Mouse (Mus musculus): Measurements from ENCODE around the gene Tmem40. TPM values are rescaled to one million over a fixed set of nuclear protein-coding genes. Genes with fewer than 3 reads are reported as not detected.

The Tmem40 gene
- total and polyA plus RNA-seq, 3 experiments, result 13.8 to 16.4 TPM; not detected in 1

- no peak overlapping the region for H3K4me3 ChIP-seq (ENCODE audit: control insufficient read depth in 1 of 2, insufficient read depth in 1 of 2, low read depth in 2 of 2, low read length in 2 of 2)
- peaks cover 0 to 23% of the 10 kb centered on the region in 2 experiments; a peak in 2 of 4 replicates for H3K36me3 ChIP-seq (ENCODE audit: control insufficient read depth in 1 of 2, insufficient read depth in 2 of 2, low read length in 2 of 2)
- no peaks in the 10 kb centered on the region for H3K27me3 ChIP-seq (ENCODE audit: control insufficient read depth in 1 of 2, insufficient read depth in 2 of 2, low read length in 2 of 2)
- no peaks in the 10 kb centered on the region for H3K9me3 ChIP-seq (replicated peaks; ENCODE audit: insufficient read depth, low read length)
- peaks cover 14 to 25% of the 10 kb centered on the region in 2 experiments for H3K4me1 ChIP-seq (ENCODE audit: control insufficient read depth in 1 of 2, insufficient read depth in 2 of 2, low read length in 2 of 2)
- TF ChIP-seq SMC3 (IDR thresholded peaks at IDR 0.05; ENCODE audit: low read depth, low read length) (peak; percentile 31), CTCF (IDR thresholded peaks at IDR 0.05 in 2 of 3, conservative IDR thresholded peaks at IDR 0.05 in 1 of 3; ENCODE audit: control insufficient read depth in 1 of 3, insufficient read depth in 1 of 3, low read depth in 2 of 3, low read length in 3 of 3, poor library complexity in 1 of 3, severe bottlenecking in 1 of 3) (peak; percentile 23 to 37 (median 28); a peak in 5 of 6 replicates), NRF1 (IDR thresholded peaks at IDR 0.05; ENCODE audit: insufficient read depth, low read depth, low read length, poor library complexity, severe bottlenecking) (no peak), BHLHE40 (IDR thresholded peaks at IDR 0.05; ENCODE audit: borderline replicate concordance, low read depth, low read length) (no peak), EP300 (IDR thresholded peaks at IDR 0.05; ENCODE audit: low read depth in 1 of 2, low read length in 2 of 2) (no peak)
- DNase-seq (ENCODE audit: low read depth, low spot score), result no peak
- H3K9ac ChIP-seq (ENCODE audit: control insufficient read depth, low read depth, low read length, poor library complexity, severe bottlenecking), result no peak overlapping the region
- H3K79me2 ChIP-seq (ENCODE audit: control insufficient read depth, insufficient read depth, low read length, poor library complexity), result 0 out of 2 replicates have a peak, but pooled peaks cover 2% of the 10 kb centered on the region
- H3K27ac ChIP-seq (ENCODE audit: control insufficient read depth, low read depth, low read length), result no peak overlapping the region
Measured at GRCm38 (mm10) chr6:115772201-115772600, 10.0 kb upstream of the Tmem40 start.

- TF ChIP-seq ZC3H11A (IDR thresholded peaks at IDR 0.05; ENCODE audit: low read depth, low read length) (no peak), KAT2A (conservative IDR thresholded peaks at IDR 0.05; ENCODE audit: low read depth, low read length) (no peak), RAD21 (IDR thresholded peaks at IDR 0.05; ENCODE audit: low read depth, low read length) (no peak), BHLHE40 (IDR thresholded peaks at IDR 0.05; ENCODE audit: borderline replicate concordance, low read depth, low read length) (no peak), SMC3 (IDR thresholded peaks at IDR 0.05; ENCODE audit: low read depth, low read length) (no peak), MEF2A (IDR thresholded peaks at IDR 0.05; ENCODE audit: extremely low read depth, insufficient replicate concordance, low read depth, low read length, poor library complexity, severe bottlenecking) (no peak), RCOR1 (IDR thresholded peaks at IDR 0.05; ENCODE audit: low read depth, low read length) (no peak), MAX (IDR thresholded peaks at IDR 0.05; ENCODE audit: low read length) (no peak), TCF12 (IDR thresholded peaks at IDR 0.05; ENCODE audit: low read depth, low read length) (no peak), UBTF (IDR thresholded peaks at IDR 0.05; ENCODE audit: borderline replicate concordance, insufficient read depth, low read depth, low read length) (no peak), ZNF384 (IDR thresholded peaks at IDR 0.05; ENCODE audit: low read depth, low read length) (no peak), SIN3A (IDR thresholded peaks at IDR 0.05; ENCODE audit: low read length) (no peak), CHD2 (IDR thresholded peaks at IDR 0.05; ENCODE audit: low read length) (no peak), CHD1 (IDR thresholded peaks at IDR 0.05; ENCODE audit: low read depth, low read length) (no peak), E2F4 (IDR thresholded peaks at IDR 0.05; ENCODE audit: borderline replicate concordance, low read depth, low read length) (no peak), ZMIZ1 (IDR thresholded peaks at IDR 0.05; ENCODE audit: low read depth, low read length) (no peak), HCFC1 (IDR thresholded peaks at IDR 0.05; ENCODE audit: low read depth, low read length) (no peak)
- DNase-seq (ENCODE audit: low read depth, low spot score), result no peak
- H3K9ac ChIP-seq (ENCODE audit: control insufficient read depth, low read depth, low read length, poor library complexity, severe bottlenecking), result no peak overlapping the region
- peaks cover 7 to 15% of the 10 kb centered on the region in 2 experiments for H3K4me1 ChIP-seq (ENCODE audit: control insufficient read depth in 1 of 2, insufficient read depth in 2 of 2, low read length in 2 of 2)
- H3K4me3 ChIP-seq (ENCODE audit: control insufficient read depth in 1 of 2, insufficient read depth in 1 of 2, low read depth in 2 of 2, low read length in 2 of 2), result no peak overlapping the region
- H3K27me3 ChIP-seq (ENCODE audit: control insufficient read depth in 1 of 2, insufficient read depth in 2 of 2, low read length in 2 of 2), result no peaks in the 10 kb centered on the region
- H3K27ac ChIP-seq (ENCODE audit: control insufficient read depth, low read depth, low read length), result no peak overlapping the region
- H3K36me3 ChIP-seq (ENCODE audit: control insufficient read depth in 1 of 2, insufficient read depth in 2 of 2, low read length in 2 of 2), result peaks cover 0 to 14% of the 10 kb centered on the region in 2 experiments; a peak in 2 of 4 replicates
- no peaks in the 10 kb centered on the region for H3K9me3 ChIP-seq (replicated peaks; ENCODE audit: insufficient read depth, low read length)
- 0 out of 2 replicates have a peak, but pooled peaks cover 2% of the 10 kb centered on the region for H3K79me2 ChIP-seq (ENCODE audit: control insufficient read depth, insufficient read depth, low read length, poor library complexity)
Measured at GRCm38 (mm10) chr6:115770852-115771251, 8.6 kb upstream of the Tmem40 start.
